Mouse (Mus musculus): ENCODE data around the gene Ttc16.

Ttc16 gene

DNA sequence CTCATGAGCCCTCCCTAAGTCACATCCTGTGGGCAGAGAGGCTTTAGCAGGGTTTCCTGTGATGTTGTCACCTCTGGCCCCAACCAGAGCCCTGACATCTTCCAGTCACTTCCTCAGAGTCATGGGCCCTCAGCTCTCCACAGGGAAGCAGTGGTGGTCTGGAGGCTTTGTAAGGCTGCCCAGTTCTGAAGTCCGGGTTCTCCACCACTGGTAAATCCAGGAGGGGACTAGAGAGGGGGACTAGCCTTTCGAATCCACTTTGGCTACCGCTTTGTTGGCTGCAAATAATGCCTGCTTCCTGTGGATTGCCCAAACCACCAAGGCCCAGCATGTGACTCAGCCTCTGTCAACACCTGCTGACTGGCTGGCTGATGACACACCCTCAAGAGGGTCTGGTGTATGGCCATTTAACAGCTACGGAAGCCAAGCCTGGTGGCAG is 60.4 kb downstream of the Ttc16 start:
- DNase-seq (ENCODE audit: low spot score in 2 of 2), result no peak

DNA sequence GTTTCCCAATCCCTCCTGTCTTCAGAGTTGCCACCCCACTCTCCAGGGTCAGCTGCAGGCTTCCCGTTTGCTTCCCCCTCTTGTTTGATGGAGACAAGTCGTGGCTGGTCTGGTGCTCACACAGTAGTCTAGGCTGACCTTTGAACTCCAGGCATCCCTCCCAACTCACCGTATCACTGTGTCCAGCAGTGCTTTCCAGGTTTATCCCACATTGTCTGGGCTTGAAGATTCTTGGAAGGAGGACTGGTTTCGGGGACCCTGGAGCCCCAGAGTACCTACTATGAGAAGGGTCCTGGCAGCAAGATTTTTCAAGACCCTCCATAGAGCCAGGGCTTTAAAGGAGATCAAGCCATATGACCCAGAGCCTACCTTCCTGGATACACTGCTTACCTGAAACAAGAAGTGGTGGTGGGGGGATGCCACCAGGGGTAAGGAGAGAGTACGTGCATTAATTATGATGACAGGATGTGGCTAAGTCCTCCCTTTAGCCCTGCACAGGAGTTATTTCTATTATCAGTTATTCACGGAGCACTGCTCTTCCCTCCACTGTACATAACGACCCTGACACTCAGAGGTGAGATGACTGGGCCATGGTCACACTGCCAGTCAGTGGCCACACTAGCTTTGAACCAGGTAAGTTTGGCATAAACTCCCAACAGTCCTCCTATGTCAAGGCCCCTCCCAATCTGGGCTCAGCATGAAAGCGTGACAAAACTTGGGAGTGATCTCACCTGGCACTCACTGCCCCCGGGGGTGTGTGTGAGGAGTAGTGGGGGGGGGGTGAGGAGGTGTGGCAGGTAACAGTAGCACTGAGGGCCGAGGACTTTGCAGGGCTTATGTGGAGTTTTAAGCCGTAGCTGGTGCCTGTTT is 61.1 kb downstream of the Ttc16 start:
- DNase-seq (ENCODE audit: low spot score in 2 of 2), result no peak

DNA sequence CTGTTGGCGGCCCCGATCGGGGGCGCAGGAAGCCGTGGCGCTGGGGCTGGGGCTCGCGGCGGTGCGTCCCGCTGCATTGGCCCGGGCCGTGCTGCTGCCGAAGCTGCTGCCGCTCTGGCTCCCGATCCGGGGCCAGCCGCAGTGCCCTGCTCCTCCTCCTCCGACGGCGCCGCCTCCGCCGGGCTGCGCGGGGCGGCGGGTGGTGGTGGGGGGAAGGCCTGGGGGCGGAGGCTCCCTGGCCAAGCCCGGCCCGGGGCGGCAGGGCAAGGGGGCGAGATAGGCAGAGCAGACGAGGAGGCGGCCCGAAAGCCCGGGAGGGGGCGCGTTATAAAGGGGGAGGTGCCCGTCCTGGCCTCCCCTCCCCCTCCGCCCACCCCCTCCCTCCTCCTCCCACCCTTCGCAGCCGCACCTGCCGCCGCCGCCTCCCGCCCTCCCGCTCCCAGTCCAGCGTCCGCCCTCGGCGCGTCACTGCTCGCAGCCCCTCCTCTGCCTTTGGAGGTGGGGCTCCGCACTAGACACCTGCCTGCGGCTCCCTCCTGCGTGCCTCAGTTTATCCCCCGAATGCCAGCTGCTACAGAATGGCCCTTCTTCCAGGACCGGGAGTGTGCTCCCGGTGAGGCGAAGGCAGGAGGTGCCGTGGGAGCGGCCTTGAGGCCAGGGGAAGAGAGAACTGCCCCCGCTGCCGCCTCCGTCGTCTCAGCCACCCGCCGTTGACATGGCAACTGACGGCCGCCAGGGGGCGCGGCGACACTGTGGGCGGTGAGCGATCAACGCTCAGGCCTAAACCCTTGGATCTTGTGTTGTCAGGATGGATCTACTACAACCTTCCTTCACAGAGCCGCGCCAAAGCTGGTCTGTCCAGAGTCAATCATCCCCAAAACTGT is 62.3 kb downstream of the Ttc16 start, which contains the start of gene Cdk9:
Cdk9 (minus strand) TSS at position 143 of the 884 bp plus-strand sequence.
- peak; percentile 87 to 95 for DNase-seq (ENCODE audit: low spot score in 2 of 2)

- DNase-seq (ENCODE audit: low spot score in 2 of 2), result peak; percentile 89 to 95
Measured at GRCm38 (mm10) chr2:32712586-32712933, 62.9 kb downstream of the Ttc16 start.

DNA sequence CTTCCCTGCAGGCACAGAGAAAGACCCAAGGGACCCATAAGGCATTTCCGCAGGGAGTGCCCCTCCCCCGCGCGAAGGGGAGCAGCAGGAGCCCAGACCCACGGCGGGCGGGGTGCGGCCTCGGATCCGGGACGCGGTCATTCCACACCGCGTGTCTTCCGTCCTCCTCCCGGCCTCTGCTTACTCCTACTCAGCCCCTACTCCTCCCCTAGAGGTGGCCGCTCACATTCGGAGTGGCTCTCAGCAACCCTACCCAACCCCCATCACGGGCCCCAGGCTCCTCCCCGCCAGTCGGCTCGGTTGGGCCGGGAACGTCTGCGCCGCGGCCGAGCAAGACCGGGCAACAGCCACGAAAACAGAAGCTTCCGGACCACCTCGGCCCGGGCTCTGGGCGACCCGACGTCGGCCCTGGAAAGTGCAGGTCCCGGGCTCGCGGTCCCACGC is 63.3 kb downstream of the Ttc16 start:
- DNase-seq (ENCODE audit: low spot score in 2 of 2), result peak; percentile 52 to 61

DNA sequence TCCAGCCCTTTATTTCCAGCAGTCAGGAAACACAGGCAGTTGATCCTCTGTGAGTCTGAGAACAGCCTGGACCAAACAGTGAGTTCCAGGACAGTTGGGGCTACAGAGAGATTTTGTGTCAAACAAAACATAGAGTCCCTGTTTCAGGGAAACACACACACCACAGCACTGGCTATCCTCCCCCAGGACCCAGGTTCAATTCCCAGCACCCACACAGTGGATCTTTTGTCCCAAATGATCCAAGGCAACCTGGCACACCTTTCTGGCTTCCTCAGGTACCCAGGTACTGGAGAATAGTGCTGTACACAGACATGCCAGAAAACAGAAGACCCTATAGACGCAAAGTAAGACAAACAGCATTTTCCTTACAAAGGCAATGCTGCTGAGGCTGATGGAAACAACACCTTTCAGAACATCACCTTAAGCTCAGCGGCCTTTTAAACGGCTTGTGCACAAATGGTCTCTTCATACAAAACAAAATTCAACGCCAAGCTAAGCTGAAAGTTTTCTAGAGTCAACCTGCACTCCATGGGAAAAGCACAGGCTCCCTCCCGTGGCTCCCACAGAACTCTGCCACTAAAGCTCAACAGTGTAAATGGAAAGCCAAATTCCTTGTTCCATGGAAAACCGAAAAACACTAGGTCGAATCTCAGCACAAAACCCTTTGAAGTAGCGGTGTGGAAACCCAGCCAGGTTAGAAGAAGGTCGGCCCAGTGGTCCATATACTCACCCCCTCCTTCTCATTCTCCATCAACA is 64.0 kb downstream of the Ttc16 start:
- no peak for DNase-seq (ENCODE audit: low spot score in 2 of 2)

GRCm38 (mm10) chr2:32710425-32710824 is 65.0 kb downstream of the Ttc16 start:
- no peak for DNase-seq (ENCODE audit: low spot score in 2 of 2)

GRCm38 (mm10) chr2:32709521-32710137 is 65.8 kb downstream of the Ttc16 start:
- no peak for DNase-seq (ENCODE audit: low spot score in 2 of 2)

DNA sequence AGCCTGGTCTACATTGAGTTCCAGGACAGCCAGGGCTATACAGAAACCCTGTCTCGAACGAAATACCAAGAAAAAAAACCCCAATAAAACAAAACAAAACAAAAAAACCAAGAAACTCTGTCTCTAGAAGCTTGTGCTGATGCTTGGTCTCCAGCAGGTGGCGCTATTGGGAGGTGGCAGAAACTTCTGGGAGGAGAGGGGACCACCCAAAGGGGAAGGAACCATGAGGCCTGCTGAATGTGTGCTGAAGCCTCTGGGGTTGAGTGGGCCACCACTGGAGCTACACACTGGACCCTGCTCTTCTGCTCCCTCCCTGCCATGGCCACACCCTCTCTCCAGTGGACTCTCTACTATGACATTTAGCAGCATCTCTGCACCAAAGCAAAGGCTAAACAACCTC is 66.8 kb downstream of the Ttc16 start:
- DNase-seq (ENCODE audit: low spot score in 2 of 2), result no peak
